Mouse (Mus musculus): ENCODE measurements around the gene Glce. TPM values are rescaled to one million over a fixed set of nuclear protein-coding genes. Genes with fewer than 3 reads are reported as not detected.
A peak's percentile ranks its signal among the peaks of the same experiment; 100 is the strongest.

The Glce gene
- total and polyA plus RNA-seq, 2 experiments = 3.0 to 18.3 TPM

- no peaks in the 10 kb centered on the region for H3K4me1 ChIP-seq (ENCODE audit: control insufficient read depth, insufficient read depth, low read length)
- no peaks in the 10 kb centered on the region for H3K79me2 ChIP-seq (ENCODE audit: control insufficient read depth, insufficient read depth, low read length)
- WGBS = 74% methylated on average over 14 of the region's 14 CpGs
- H3K27me3 ChIP-seq (ENCODE audit: control insufficient read depth, insufficient read depth, low read length) = no peaks in the 10 kb centered on the region
- no peak overlapping the region for H3K27ac ChIP-seq (replicated peaks; ENCODE audit: insufficient read depth, low read depth, low read length)
- H3K36me3 ChIP-seq (ENCODE audit: control insufficient read depth, insufficient read depth, low read length) = no peaks in the 10 kb centered on the region
- no peak for DNase-seq (ENCODE audit: extremely low read depth, low read depth, low spot score)
- TF ChIP-seq POLR2A (IDR thresholded peaks at IDR 0.05; ENCODE audit: extremely low read depth, insufficient read depth, low read length) = no peak
- TF ChIP-seq CTCF (IDR thresholded peaks at IDR 0.05; ENCODE audit: low read depth, low read length) = no peak
- no peak overlapping the region for H3K4me3 ChIP-seq (ENCODE audit: insufficient read depth, low read depth, low read length)
- no peak overlapping the region for H3K9ac ChIP-seq (ENCODE audit: low read depth, low read length)
Measured at GRCm38 (mm10) chr9:62018229-62019093, 104.0 kb downstream of the Glce start.

GRCm38 (mm10) chr9:62017329-62017728 is 105.1 kb downstream of the Glce start:
- 88% methylated on average over 6 of the region's 6 CpGs for WGBS
- no peak overlapping the region for H3K27ac ChIP-seq (replicated peaks; ENCODE audit: insufficient read depth, low read depth, low read length)

GRCm38 (mm10) chr9:62015504-62015903 is 107.0 kb downstream of the Glce start:
- no peak overlapping the region for H3K27ac ChIP-seq (replicated peaks; ENCODE audit: insufficient read depth, low read depth, low read length)
- no peak overlapping the region for H3K4me3 ChIP-seq (ENCODE audit: insufficient read depth, low read depth, low read length)
- H3K27me3 ChIP-seq (ENCODE audit: control insufficient read depth, insufficient read depth, low read length) = no peaks in the 10 kb centered on the region
- TF ChIP-seq CTCF (IDR thresholded peaks at IDR 0.05; ENCODE audit: low read depth, low read length) (peak; percentile 39; the same call in 1 of the 2 replicates), POLR2A (IDR thresholded peaks at IDR 0.05; ENCODE audit: extremely low read depth, insufficient read depth, low read length) (no peak)
- no peaks in the 10 kb centered on the region for H3K79me2 ChIP-seq (ENCODE audit: control insufficient read depth, insufficient read depth, low read length)
- no peaks in the 10 kb centered on the region for H3K4me1 ChIP-seq (ENCODE audit: control insufficient read depth, insufficient read depth, low read length)
- WGBS = 43% methylated on average over 3 of the region's 3 CpGs
- H3K9ac ChIP-seq (ENCODE audit: low read depth, low read length) = no peak overlapping the region
- DNase-seq (ENCODE audit: extremely low read depth, low read depth, low spot score) = no peak
- H3K36me3 ChIP-seq (ENCODE audit: control insufficient read depth, insufficient read depth, low read length) = no peaks in the 10 kb centered on the region

More at GRCm38 (mm10) chr9:62017329-62017728, 105.1 kb downstream of the Glce start:
- no peaks in the 10 kb centered on the region for H3K79me2 ChIP-seq (ENCODE audit: control insufficient read depth, insufficient read depth, low read length)
- H3K9ac ChIP-seq (ENCODE audit: low read depth, low read length) = no peak overlapping the region
- DNase-seq (ENCODE audit: extremely low read depth, low read depth, low spot score) = no peak
- no peak overlapping the region for H3K4me3 ChIP-seq (ENCODE audit: insufficient read depth, low read depth, low read length)
- H3K27me3 ChIP-seq (ENCODE audit: control insufficient read depth, insufficient read depth, low read length) = no peaks in the 10 kb centered on the region
- H3K4me1 ChIP-seq (ENCODE audit: control insufficient read depth, insufficient read depth, low read length) = no peaks in the 10 kb centered on the region
- TF ChIP-seq CTCF (IDR thresholded peaks at IDR 0.05; ENCODE audit: low read depth, low read length) (no peak), POLR2A (IDR thresholded peaks at IDR 0.05; ENCODE audit: extremely low read depth, insufficient read depth, low read length) (no peak)
- no peaks in the 10 kb centered on the region for H3K36me3 ChIP-seq (ENCODE audit: control insufficient read depth, insufficient read depth, low read length)

GRCm38 (mm10) chr9:62013316-62014097 is 108.9 kb downstream of the Glce start:
- no peak overlapping the region for H3K27ac ChIP-seq (replicated peaks; ENCODE audit: insufficient read depth, low read depth, low read length)
- H3K4me1 ChIP-seq (ENCODE audit: control insufficient read depth, insufficient read depth, low read length) = no peaks in the 10 kb centered on the region
- no peak for DNase-seq (ENCODE audit: extremely low read depth, low read depth, low spot score)
- H3K27me3 ChIP-seq (ENCODE audit: control insufficient read depth, insufficient read depth, low read length) = no peaks in the 10 kb centered on the region
- no peaks in the 10 kb centered on the region for H3K36me3 ChIP-seq (ENCODE audit: control insufficient read depth, insufficient read depth, low read length)
- TF ChIP-seq CTCF (IDR thresholded peaks at IDR 0.05; ENCODE audit: low read depth, low read length) (no peak), POLR2A (IDR thresholded peaks at IDR 0.05; ENCODE audit: extremely low read depth, insufficient read depth, low read length) (no peak)
- H3K9ac ChIP-seq (ENCODE audit: low read depth, low read length) = no peak overlapping the region
- no peaks in the 10 kb centered on the region for H3K79me2 ChIP-seq (ENCODE audit: control insufficient read depth, insufficient read depth, low read length)
- WGBS = 79% methylated on average over 12 of the region's 12 CpGs
- no peak overlapping the region for H3K4me3 ChIP-seq (ENCODE audit: insufficient read depth, low read depth, low read length)

GRCm38 (mm10) chr9:62008360-62008759 is 114.1 kb downstream of the Glce start:
- 28% methylated on average over 5 of the region's 5 CpGs for WGBS
- Histone ChIP-seq H3K4me1 (ENCODE audit: control insufficient read depth, insufficient read depth, low read length) (no peaks in the 10 kb centered on the region), H3K27ac (replicated peaks; ENCODE audit: insufficient read depth, low read depth, low read length) (no peak overlapping the region), H3K27me3 (ENCODE audit: control insufficient read depth, insufficient read depth, low read length) (0 out of 2 replicates have a peak, but pooled peaks cover 2% of the 10 kb centered on the region), H3K79me2 (ENCODE audit: control insufficient read depth, insufficient read depth, low read length) (no peaks in the 10 kb centered on the region), H3K9ac (ENCODE audit: low read depth, low read length) (no peak overlapping the region), H3K4me3 (ENCODE audit: insufficient read depth, low read depth, low read length) (no peak overlapping the region), H3K36me3 (ENCODE audit: control insufficient read depth, insufficient read depth, low read length) (no peaks in the 10 kb centered on the region)
- no peak for DNase-seq (ENCODE audit: extremely low read depth, low read depth, low spot score)
- no peak for TF ChIP-seq CTCF (IDR thresholded peaks at IDR 0.05; ENCODE audit: low read depth, low read length)
- TF ChIP-seq POLR2A (IDR thresholded peaks at IDR 0.05; ENCODE audit: extremely low read depth, insufficient read depth, low read length) = no peak

Other genes with a start within 250 kb of the Glce start
- gene Rplp1, start 208.1 kb downstream of the Glce start, total RNA-seq (2014; rRNA removed) = 1,606 and 2,153 TPM in 2 replicates
- 5,211 and 6,066 TPM in 2 replicates for gene Rplp1, start 208.1 kb downstream of the Glce start, polyA plus RNA-seq (2012; rRNA removed)
- 0.83 and 1.1 TPM in 2 replicates for gene Kif23, start 175.9 kb downstream of the Glce start, total RNA-seq (2014; rRNA removed)
- 0.05 and 0.43 TPM in 2 replicates for gene Kif23, start 175.9 kb downstream of the Glce start, polyA plus RNA-seq (2012; rRNA removed)
- gene Paqr5, start 95.8 kb downstream of the Glce start, total RNA-seq (2014; rRNA removed) = 0.07 TPM in 1 of 2 replicates, not detected in the other
- gene Paqr5, start 95.8 kb downstream of the Glce start, polyA plus RNA-seq (2012; rRNA removed) = 0.13 TPM in 1 of 2 replicates, not detected in the other
- not detected in 2 replicates for gene Spesp1, start 159.6 kb upstream of the Glce start, total RNA-seq (2014; rRNA removed)
- gene Spesp1, start 159.6 kb upstream of the Glce start, polyA plus RNA-seq (2012; rRNA removed) = not detected in 2 replicates
- 78.8 and 96.2 TPM in 2 replicates for gene Anp32a, start 218.6 kb upstream of the Glce start, total RNA-seq (2014; rRNA removed)
- gene Anp32a, start 218.6 kb upstream of the Glce start, polyA plus RNA-seq (2012; rRNA removed) = 27.3 and 32.2 TPM in 2 replicates